24 mouse cellular contexts compared by ENCODE assay signal in genomic region chr2:144764116-144764788, GRCm38 (mm10). TPM values are rescaled to one million over a fixed set of nuclear protein-coding genes. Genes with fewer than 3 reads are reported as not detected.
"Had no signal": no experiment of that assay in that cellular context is flagged by ENCODE, and none has a peak within 500 bp of the region (broad histone marks: within the 10 kb centered on the region; RNA-seq: fewer than 3 reads in every experiment).

No protein-coding gene starts in this region.

- H3K27me3 ChIP-seq: limb, embryonic 15.5 days; liver, embryonic 13.5 days; lung, embryonic 15.5 days; megakaryocyte, embryonic 14.5 days; neural tube, embryonic 12.5 days; stomach, embryonic 15.5 days had no signal

- H3K27ac ChIP-seq: limb, embryonic 15.5 days; liver, embryonic 13.5 days; lung, embryonic 15.5 days; macrophage; neural tube, embryonic 12.5 days; stomach, embryonic 15.5 days had no signal

- H3K4me1 ChIP-seq: limb, embryonic 15.5 days; liver, embryonic 13.5 days; megakaryocyte, embryonic 14.5 days; neural tube, embryonic 12.5 days; stomach, embryonic 15.5 days had no signal

- H3K36me3 ChIP-seq: limb, embryonic 15.5 days; liver, embryonic 13.5 days; lung, embryonic 15.5 days; neural tube, embryonic 12.5 days; stomach, embryonic 15.5 days had no signal

- H3K4me2 ChIP-seq: limb, embryonic 15.5 days; liver, embryonic 13.5 days; lung, embryonic 15.5 days; neural tube, embryonic 12.5 days; stomach, embryonic 15.5 days had no signal

- ATAC-seq: intestine, postnatal 0 days; liver, postnatal 0 days had no signal

- H3K9me3 ChIP-seq: limb, embryonic 15.5 days; liver, embryonic 13.5 days; lung, embryonic 15.5 days; stomach, embryonic 15.5 days had no signal

- DNase-seq: kidney, adult 9 months; kidney, postnatal 10 days; liver, embryonic 13.5 days; liver, postnatal 0 days; lung, postnatal 14 days; right cerebral cortex, postnatal 14 days; thymus, adult 2 months; thymus, postnatal 25 days had no signal

- H3K9ac ChIP-seq: limb, embryonic 15.5 days; liver, embryonic 13.5 days; liver, postnatal 0 days; lung, embryonic 15.5 days; neural tube, embryonic 12.5 days; stomach, embryonic 15.5 days had no signal

- H3K4me3 ChIP-seq: limb, embryonic 15.5 days; liver, embryonic 13.5 days; lung, embryonic 15.5 days; megakaryocyte, embryonic 14.5 days; neural tube, embryonic 12.5 days; stomach, embryonic 15.5 days had no signal

RNA-seq across cellular contexts. Expression of gene Scp2d1, which starts 59.2 kb away (rescaled TPM):
- total RNA-seq: layer of hippocampus, postnatal 14 days; left cerebral cortex, adult 18-20 months; left cerebral cortex, postnatal 25 days; monocyte, adult 5-6 weeks; neutrophil, adult 5-6 weeks had no signal
- polyA plus RNA-seq: intestine, postnatal 0 days; large intestine, adult 2 months; limb, embryonic 11.5 days; limb, embryonic 15.5 days; liver, embryonic 13.5 days; liver, postnatal 0 days; lung, embryonic 15.5 days; macrophage; neural tube, embryonic 12.5 days; spleen, adult 2 months; stomach, embryonic 15.5 days; thymus, adult 2 months; urinary bladder, adult 2 months had no signal
